Mouse (Mus musculus): ENCODE measurements around the gene Plcl2.
A peak's percentile ranks its signal among the peaks of the same experiment; 100 is the strongest.

Gene Plcl2

GRCm38 (mm10) chr17:50509251-50510104 lies at the start of gene Plcl2:
Gene Plcl2 (plus strand): TSS chr17:50509403.
- DNase-seq (ENCODE audit: low spot score in 2 of 2): peak; percentile 32 to 40

- no peak for DNase-seq (ENCODE audit: low spot score in 2 of 2)
These were observed 48.9 kb upstream of the Plcl2 start for GRCm38 (mm10) chr17:50460301-50460700.

- no peak for DNase-seq (ENCODE audit: low spot score in 2 of 2)
These were observed 41.8 kb upstream of the Plcl2 start for GRCm38 (mm10) chr17:50467438-50467837.

- DNase-seq (ENCODE audit: low spot score in 2 of 2): no peak
These were observed 40.1 kb upstream of the Plcl2 start for GRCm38 (mm10) chr17:50469126-50469525.

GRCm38 (mm10) chr17:50469543-50470431 lies 39.4 kb upstream of the Plcl2 start:
- DNase-seq (ENCODE audit: low spot score in 2 of 2): peak in 1 of 2 experiments; percentile 26

GRCm38 (mm10) chr17:50470432-50471078 lies 38.6 kb upstream of the Plcl2 start:
- peak; percentile 29 to 42 for DNase-seq (ENCODE audit: low spot score in 2 of 2)

- DNase-seq (ENCODE audit: low spot score in 2 of 2): no peak
These were observed 38.0 kb upstream of the Plcl2 start for GRCm38 (mm10) chr17:50471230-50471629.

GRCm38 (mm10) chr17:50477277-50477676 lies 31.9 kb upstream of the Plcl2 start:
- DNase-seq (ENCODE audit: low spot score in 2 of 2): no peak

- DNase-seq (ENCODE audit: low spot score in 2 of 2): no peak
These were observed 28.3 kb upstream of the Plcl2 start for GRCm38 (mm10) chr17:50480867-50481266.

- DNase-seq (ENCODE audit: low spot score in 2 of 2): no peak
These were observed 25.5 kb upstream of the Plcl2 start for GRCm38 (mm10) chr17:50483700-50484099.

GRCm38 (mm10) chr17:50484981-50485380 lies 24.2 kb upstream of the Plcl2 start:
- no peak for DNase-seq (ENCODE audit: low spot score in 2 of 2)

GRCm38 (mm10) chr17:50487058-50487618 lies 22.1 kb upstream of the Plcl2 start:
- no peak for DNase-seq (ENCODE audit: low spot score in 2 of 2)

GRCm38 (mm10) chr17:50487670-50488069 lies 21.5 kb upstream of the Plcl2 start:
- DNase-seq (ENCODE audit: low spot score in 2 of 2): no peak

GRCm38 (mm10) chr17:50488406-50488805 lies 20.8 kb upstream of the Plcl2 start:
- no peak for DNase-seq (ENCODE audit: low spot score in 2 of 2)

GRCm38 (mm10) chr17:50488895-50489294 lies 20.3 kb upstream of the Plcl2 start:
- DNase-seq (ENCODE audit: low spot score in 2 of 2): no peak

- DNase-seq (ENCODE audit: low spot score in 2 of 2): no peak
These were observed 18.4 kb upstream of the Plcl2 start for GRCm38 (mm10) chr17:50490644-50491430.

GRCm38 (mm10) chr17:50491496-50491895 lies 17.7 kb upstream of the Plcl2 start:
- no peak for DNase-seq (ENCODE audit: low spot score in 2 of 2)

- no peak for DNase-seq (ENCODE audit: low spot score in 2 of 2)
These were observed 13.8 kb upstream of the Plcl2 start for GRCm38 (mm10) chr17:50495216-50495889.

- no peak for DNase-seq (ENCODE audit: low spot score in 2 of 2)
These were observed 11.0 kb upstream of the Plcl2 start for GRCm38 (mm10) chr17:50498062-50498697.

All from right cerebral cortex, postnatal 36 days (tissue).